Mouse (Mus musculus) hindbrain, embryonic 12.5 days (tissue): Measurements from ENCODE around the gene Acsbg1. TPM values are rescaled to one million over a fixed set of nuclear protein-coding genes. Genes with fewer than 3 reads are reported as not detected.
A peak's percentile ranks its signal among the peaks of the same experiment; 100 is the strongest.

Experiments
- ATAC-seq: fragments of 200-750 bp; cut with Nextera tagmentation; 2 replicates; pipeline ENCODE4 v1.8.0; 2017; ENCODE audit warnings: moderate TSS enrichment; ENCODE audit not compliant: low FRiP score
- H3K27ac ChIP-seq: fragments of 300-500 bp; sonication (generic); 2 replicates; pipeline ENCODE4 v1.5.1; 2016; ENCODE audit warnings: mild to moderate bottlenecking
- H3K27me3 ChIP-seq: fragments of 300-500 bp; sonication (generic); 2 replicates; pipeline ENCODE4 v1.6.1; 2016; ENCODE audit warnings: mild to moderate bottlenecking
- H3K36me3 ChIP-seq: fragments of 300-500 bp; sonication (generic); 2 replicates; pipeline ENCODE4 v1.6.1; 2016; ENCODE audit warnings: mild to moderate bottlenecking
- H3K4me1 ChIP-seq: fragments of 300-500 bp; sonication (generic); 2 replicates; pipeline ENCODE4 v1.6.1; 2016
- H3K4me2 ChIP-seq: fragments of 300-500 bp; sonication (generic); replicated peaks from 2 replicates; pipeline ENCODE4 v1.6.1; 2016; ENCODE audit warnings: mild to moderate bottlenecking
- H3K4me3 ChIP-seq: fragments of 300-500 bp; sonication (generic); 2 replicates; pipeline ENCODE4 v1.5.1; 2016; ENCODE audit warnings: mild to moderate bottlenecking
- H3K9ac ChIP-seq: fragments of 300-500 bp; sonication (generic); 2 replicates; pipeline ENCODE4 v1.6.1; 2016; ENCODE audit warnings: mild to moderate bottlenecking, moderate library complexity
- H3K9me3 ChIP-seq: fragments of 300-500 bp; sonication (generic); replicated peaks from 2 replicates; pipeline ENCODE4 v1.6.1; 2016; ENCODE audit warnings: mild to moderate bottlenecking
- WGBS: fragments of 180-500 bp; shearing (Covaris S2); methylation state at CpG from one replicate; pipeline ENCODE4 v1.1.7; 2016; 5-methylcytosine and 5-hydroxymethylcytosine counted together
- polyA plus RNA-seq: library from polyadenylated mRNA; unstranded; fragments of >200 nt; fragmentation: Nextera tagmentation; extraction: Ambion mirVana; gene quantifications from 2 replicates; pipeline ENCODE4 v1.2.1, GENCODE M21; 2016

The Acsbg1 gene
- polyA plus RNA-seq, 1 experiment from 2014 or later, result 6.0 TPM

DNA sequence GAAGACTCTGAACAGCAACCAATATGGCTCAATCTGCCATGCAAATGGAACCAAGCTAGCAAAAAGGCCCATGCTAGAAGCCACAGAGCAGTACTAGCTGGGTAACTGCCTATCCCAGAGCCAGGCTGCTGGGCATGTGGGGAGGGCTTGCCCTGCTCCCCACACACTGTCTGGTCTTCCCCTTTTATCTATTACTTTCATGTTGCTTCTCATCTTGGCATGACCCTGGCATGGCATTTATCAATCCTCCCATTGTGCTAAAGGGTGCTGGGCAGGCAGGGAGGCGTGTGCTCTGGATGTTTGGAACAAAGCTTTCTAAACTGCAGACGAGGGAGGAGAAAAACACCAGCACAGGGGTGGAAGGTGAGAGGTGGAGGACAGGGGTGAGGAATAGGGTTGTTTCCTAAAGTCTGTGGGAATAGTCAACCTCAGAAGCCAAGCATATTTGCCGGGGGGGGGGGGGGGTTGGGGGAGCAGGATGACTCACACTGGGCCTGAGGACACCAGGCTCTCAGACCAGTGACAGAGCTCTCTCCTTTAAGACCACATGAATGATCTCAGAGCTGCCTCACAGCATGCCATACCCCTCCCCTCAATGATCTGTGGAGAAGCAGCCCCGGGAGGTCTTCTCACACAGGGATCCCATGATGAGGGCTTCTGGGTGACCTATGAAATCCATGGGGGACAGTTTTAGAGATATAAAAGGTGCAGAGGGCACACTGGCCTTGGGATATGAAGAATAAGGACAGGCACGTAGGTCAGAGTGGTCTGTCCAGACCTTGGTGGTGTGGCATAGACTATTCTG, 24.0 kb downstream of the Acsbg1 start:
- no peak overlapping the region for H3K9ac ChIP-seq
- H3K27me3 ChIP-seq, result no peaks in the 10 kb centered on the region
- no peak for ATAC-seq
- H3K4me1 ChIP-seq, result no peaks in the 10 kb centered on the region
- WGBS, result 54% methylated on average over 5 of the region's 5 CpGs
- H3K27ac ChIP-seq, result no peak overlapping the region
- H3K36me3 ChIP-seq, result no peaks in the 10 kb centered on the region
- no peak overlapping the region for H3K4me2 ChIP-seq
- H3K9me3 ChIP-seq, result no peaks in the 10 kb centered on the region
- no peak overlapping the region for H3K4me3 ChIP-seq

DNA sequence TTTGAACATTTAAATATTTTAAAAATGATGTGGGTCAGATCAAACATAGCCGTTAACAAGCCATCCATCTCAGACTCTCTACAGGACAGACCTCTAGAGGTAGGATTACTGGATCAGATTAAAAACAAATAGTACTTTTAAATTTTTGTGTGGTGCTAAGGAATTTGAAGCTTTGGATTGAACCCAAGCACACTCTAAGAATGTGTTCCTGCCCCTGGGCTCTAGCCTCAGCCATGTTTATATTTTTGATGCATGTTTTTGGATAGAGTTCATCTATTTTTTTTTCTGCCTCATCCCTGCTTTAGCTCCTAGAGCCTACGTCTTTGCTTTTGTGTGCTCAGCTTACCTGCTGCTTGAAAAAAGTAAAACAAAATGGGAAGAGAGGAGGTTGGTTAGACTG, 28.3 kb downstream of the Acsbg1 start:
- H3K27ac ChIP-seq, result no peak overlapping the region
- ATAC-seq, result no peak
- H3K4me1 ChIP-seq, result no peaks in the 10 kb centered on the region
- no peak overlapping the region for H3K9ac ChIP-seq
- H3K4me3 ChIP-seq, result no peak overlapping the region
- no peaks in the 10 kb centered on the region for H3K27me3 ChIP-seq
- no peaks in the 10 kb centered on the region for H3K36me3 ChIP-seq
- H3K4me2 ChIP-seq, result no peak overlapping the region
- H3K9me3 ChIP-seq, result no peaks in the 10 kb centered on the region
- WGBS, result 82% methylated on average over 2 of the region's 2 CpGs

DNA sequence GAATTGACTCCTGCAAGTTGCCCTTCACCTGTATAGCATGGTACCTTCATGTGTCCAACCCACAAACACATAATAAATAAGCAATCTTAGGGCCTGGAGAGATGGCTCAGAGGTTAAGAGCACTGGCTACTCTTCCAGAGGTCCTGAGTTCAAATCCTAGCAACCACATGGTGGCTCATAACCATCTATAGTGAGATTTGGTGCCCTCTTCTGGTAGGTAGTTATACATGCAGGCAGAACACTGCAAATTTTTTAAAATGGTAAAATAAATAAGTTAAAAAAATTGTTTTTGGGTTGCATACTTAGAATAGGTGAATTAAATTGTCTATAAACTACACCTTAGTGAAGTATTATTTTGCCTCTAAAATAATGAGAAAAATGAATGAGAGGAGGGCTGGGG, 30.8 kb downstream of the Acsbg1 start:
- no peak overlapping the region for H3K9ac ChIP-seq
- no peak overlapping the region for H3K27ac ChIP-seq
- H3K27me3 ChIP-seq, result no peaks in the 10 kb centered on the region
- H3K9me3 ChIP-seq, result no peaks in the 10 kb centered on the region
- no peaks in the 10 kb centered on the region for H3K4me1 ChIP-seq
- H3K36me3 ChIP-seq, result no peaks in the 10 kb centered on the region
- ATAC-seq, result no peak
- no peak overlapping the region for H3K4me3 ChIP-seq
- H3K4me2 ChIP-seq, result no peak overlapping the region

DNA sequence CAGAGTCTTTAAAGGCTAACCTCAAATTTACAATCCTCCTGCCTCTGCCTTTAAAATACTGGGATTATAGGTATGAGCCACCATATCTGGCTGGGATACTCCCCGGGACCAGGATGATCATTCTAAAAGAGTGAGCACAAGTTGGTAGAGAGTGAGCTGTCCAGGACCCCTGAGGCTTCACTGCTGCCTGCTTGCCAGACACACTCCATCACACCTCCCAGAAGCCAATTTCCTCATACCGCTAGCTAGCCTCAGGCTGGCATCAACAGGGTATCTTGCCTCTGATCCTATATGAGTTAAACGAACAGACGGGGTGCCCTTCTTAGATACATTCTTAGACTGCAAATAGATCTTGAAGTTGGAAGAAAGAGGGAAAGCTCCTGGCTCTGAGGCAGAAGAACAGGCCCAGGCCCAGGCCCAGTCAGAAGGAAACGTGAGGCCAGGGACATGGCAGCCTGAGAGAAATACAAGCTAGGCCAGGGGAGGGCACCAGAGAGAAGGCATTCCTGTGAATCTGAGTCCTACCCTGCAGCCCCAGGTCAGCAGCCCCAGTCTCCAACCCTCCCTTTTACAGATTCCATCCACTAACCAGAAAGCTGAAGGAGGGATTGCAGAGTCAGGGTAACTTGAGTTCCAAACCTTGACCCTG, 31.9 kb downstream of the Acsbg1 start:
- Histone ChIP-seq H3K4me1 (no peaks in the 10 kb centered on the region), H3K9ac (no peak overlapping the region), H3K4me3 (no peak overlapping the region), H3K36me3 (no peaks in the 10 kb centered on the region), H3K4me2 (no peak overlapping the region), H3K27ac (no peak overlapping the region), H3K27me3 (no peaks in the 10 kb centered on the region), H3K9me3 (no peaks in the 10 kb centered on the region)
- no peak for ATAC-seq
- WGBS, result 86% methylated on average over 5 of the region's 5 CpGs

DNA sequence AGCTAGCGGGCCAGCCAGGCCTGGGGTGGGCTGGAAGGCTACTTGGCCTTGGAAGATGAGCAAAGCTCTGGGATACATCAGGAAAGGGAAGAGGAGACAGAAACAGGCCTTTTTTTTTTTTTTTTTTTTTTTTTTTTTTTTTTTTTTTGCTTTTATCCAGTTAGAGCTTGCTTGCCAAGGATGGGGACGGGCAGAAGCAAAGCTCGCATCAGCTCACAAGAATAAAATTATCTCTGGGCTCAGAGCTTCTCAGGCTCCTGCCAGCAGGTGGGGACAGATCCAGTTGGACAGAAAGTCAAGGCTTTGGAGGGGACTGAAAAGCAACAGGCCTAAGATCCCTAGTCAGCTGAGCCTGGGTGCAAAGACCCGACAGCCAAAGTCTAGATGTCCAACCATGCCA, 32.9 kb downstream of the Acsbg1 start:
- WGBS, result 93% methylated on average over 4 of the region's 4 CpGs
- Histone ChIP-seq H3K4me2 (no peak overlapping the region), H3K4me3 (no peak overlapping the region), H3K9ac (no peak overlapping the region), H3K36me3 (no peaks in the 10 kb centered on the region), H3K4me1 (no peaks in the 10 kb centered on the region), H3K27ac (no peak overlapping the region), H3K9me3 (no peaks in the 10 kb centered on the region), H3K27me3 (no peaks in the 10 kb centered on the region)
- no peak for ATAC-seq

DNA sequence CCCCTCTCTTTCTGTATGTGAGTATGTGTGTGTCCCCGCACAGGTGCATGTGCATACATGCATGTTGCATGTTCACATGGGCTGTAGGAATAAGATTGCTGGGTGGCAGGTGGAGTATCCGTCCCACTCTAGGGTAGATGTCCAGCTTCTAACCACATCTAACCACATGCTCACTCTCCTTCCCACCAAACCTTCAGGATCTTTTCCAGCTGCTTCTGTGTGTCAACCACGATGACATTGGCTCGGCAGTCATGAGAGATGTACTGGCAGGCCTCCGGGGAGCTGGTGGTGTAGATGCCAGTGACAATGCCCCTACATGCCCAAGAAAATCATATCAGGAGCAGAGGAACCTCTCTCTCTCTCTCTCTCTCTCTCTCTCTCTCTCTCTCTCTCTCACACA, 34.4 kb downstream of the Acsbg1 start:
- Histone ChIP-seq H3K4me1 (no peaks in the 10 kb centered on the region), H3K27me3 (no peaks in the 10 kb centered on the region), H3K27ac (no peak overlapping the region), H3K4me3 (no peak overlapping the region), H3K9ac (no peak overlapping the region), H3K36me3 (no peaks in the 10 kb centered on the region), H3K9me3 (no peaks in the 10 kb centered on the region), H3K4me2 (no peak overlapping the region)
- no peak for ATAC-seq
- 90% methylated on average over 5 of the region's 5 CpGs for WGBS

DNA sequence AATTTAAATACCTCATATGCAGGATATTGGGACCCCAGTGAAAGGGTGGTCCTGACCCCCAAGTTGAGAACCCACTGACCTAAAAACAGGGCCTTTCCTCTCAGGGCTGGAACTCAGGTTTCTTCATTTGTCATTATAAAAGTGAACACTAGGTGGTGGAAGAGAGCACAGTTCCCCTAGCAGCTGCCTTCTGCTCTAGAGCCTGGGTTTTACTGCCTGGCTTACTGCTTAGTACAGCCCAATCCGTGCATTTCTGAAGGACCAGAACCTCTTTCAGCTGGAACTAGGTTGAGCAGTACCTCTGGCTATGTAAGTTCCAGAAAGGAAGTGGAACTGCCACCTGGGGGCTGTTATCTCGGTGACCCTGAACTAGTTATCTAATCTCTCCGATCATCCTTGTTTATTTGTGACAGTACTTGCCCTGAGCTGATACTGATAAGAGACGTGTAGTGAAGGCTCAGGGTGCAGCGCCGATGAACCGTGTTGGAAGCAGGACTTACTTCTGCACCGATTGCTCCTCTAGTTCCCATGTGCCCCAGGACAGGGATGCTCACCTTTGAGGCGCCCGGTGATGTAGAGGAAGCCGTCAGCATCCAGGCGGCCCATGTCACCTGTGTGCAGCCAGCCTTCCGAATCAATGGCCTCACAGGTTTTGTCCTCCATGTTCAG, 47.4 kb downstream of the Acsbg1 start:
- Histone ChIP-seq H3K9ac (no peak overlapping the region), H3K27me3 (no peaks in the 10 kb centered on the region), H3K9me3 (no peaks in the 10 kb centered on the region), H3K36me3 (no peaks in the 10 kb centered on the region), H3K4me2 (no peak overlapping the region), H3K27ac (no peak overlapping the region), H3K4me1 (no peaks in the 10 kb centered on the region), H3K4me3 (no peak overlapping the region)
- peak; percentile 43; the same call in 1 of the 2 replicates for ATAC-seq
- WGBS, result 72% methylated on average over 13 of the region's 13 CpGs

DNA sequence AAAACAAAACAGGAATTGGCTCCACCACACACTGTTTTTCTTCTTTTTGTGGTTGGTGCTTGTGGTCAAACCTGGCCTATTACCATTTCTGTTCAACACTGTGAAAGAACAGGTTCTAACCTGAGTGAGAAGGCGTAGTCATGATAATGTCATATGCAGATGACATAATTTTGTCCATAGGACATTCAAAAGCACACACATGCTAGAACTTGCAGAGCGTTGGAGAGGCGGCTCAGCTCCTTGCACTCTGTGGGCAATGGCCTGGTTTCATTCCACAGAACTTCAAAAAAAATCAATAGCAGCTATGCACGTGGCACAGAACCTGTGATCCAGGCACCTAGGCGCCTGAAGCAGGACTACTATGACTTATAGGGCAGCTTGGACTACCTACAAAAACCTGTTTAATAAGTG, 48.9 kb downstream of the Acsbg1 start:
- WGBS, result 88% methylated on average over 5 of the region's 5 CpGs
- no peak for ATAC-seq
- Histone ChIP-seq H3K27me3 (no peaks in the 10 kb centered on the region), H3K9ac (no peak overlapping the region), H3K9me3 (no peaks in the 10 kb centered on the region), H3K4me3 (no peak overlapping the region), H3K4me2 (no peak overlapping the region), H3K36me3 (no peaks in the 10 kb centered on the region), H3K27ac (no peak overlapping the region), H3K4me1 (no peaks in the 10 kb centered on the region)

DNA sequence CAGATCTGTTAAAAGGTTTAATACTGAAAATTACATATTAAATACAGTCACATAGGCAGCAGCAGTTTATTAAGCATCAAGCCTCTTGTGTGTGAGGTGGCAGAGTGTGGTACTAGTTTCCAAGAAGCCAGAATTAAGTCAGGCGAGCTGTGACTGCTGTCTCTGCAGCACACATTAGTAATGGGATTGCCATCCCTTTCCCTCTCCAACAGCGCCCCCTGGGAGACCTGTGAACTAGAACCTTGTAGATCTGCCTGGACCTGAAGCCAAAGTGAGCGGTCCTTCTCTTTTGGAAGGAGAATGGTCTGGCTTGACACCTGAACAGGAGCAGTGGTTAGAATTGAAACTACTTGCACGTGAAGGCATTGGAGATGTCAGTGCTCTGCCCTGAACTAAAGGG, 56.8 kb downstream of the Acsbg1 start:
- WGBS, result 58% methylated on average over 4 of the region's 4 CpGs
- no peak overlapping the region for H3K4me3 ChIP-seq
- peaks cover 44% of the 10 kb centered on the region for H3K36me3 ChIP-seq
- H3K4me1 ChIP-seq, result no peaks in the 10 kb centered on the region
- no peaks in the 10 kb centered on the region for H3K9me3 ChIP-seq
- no peak overlapping the region for H3K9ac ChIP-seq
- no peak overlapping the region for H3K27ac ChIP-seq
- H3K27me3 ChIP-seq, result no peaks in the 10 kb centered on the region
- H3K4me2 ChIP-seq, result no peak overlapping the region
- no peak for ATAC-seq

DNA sequence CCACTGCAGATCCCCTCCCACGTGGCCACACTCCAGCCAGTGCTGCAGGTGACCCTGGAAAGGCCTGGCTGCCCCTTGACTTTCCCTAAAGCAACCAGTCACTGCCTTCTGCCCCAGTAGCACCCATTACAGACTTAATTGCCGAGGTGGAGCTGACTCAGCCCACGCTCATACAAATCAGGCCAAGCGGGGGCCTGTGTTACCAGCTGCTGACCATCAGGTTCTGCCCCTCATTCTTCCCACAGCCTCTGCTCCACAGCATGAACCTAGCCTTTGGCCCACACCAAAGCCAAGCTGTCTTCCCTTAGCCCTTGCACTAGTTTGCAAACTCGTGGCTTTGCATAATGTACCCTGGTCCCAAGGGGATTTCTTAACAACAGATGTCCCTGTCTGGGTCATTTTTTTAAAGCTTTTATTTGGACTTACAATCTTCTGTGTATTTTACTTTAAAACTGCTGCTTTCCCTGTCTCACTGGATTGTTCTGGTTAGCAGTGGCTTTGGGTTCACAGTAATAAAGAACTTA, 57.5 kb downstream of the Acsbg1 start:
- H3K4me1 ChIP-seq, result no peaks in the 10 kb centered on the region
- no peak for ATAC-seq
- no peak overlapping the region for H3K9ac ChIP-seq
- H3K27me3 ChIP-seq, result no peaks in the 10 kb centered on the region
- no peak overlapping the region for H3K4me2 ChIP-seq
- no peak overlapping the region for H3K27ac ChIP-seq
- H3K9me3 ChIP-seq, result no peaks in the 10 kb centered on the region
- 76% methylated on average over 5 of the region's 5 CpGs for WGBS
- H3K36me3 ChIP-seq, result peaks cover 51% of the 10 kb centered on the region
- H3K4me3 ChIP-seq, result no peak overlapping the region

DNA sequence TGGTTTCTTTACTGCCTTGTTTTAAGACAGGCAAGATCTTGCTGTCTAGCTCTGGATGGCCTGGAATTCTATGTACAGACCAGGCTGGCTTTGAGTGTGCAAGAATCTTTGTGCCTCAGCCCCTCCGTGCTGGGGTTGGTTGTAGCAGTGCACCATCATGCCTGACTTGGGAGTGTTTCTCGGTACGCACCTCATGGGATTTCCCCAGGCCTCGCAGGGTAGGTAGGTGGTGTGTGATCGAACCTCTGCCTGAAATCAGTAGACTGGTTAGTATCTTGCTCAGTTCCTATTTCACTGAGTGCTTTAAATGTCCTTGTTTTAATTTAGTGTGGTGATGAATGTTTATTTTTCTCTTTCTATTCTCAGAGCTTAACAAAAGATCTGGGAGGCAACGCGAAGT, 58.8 kb downstream of the Acsbg1 start:
- Histone ChIP-seq H3K4me3 (no peak overlapping the region), H3K36me3 (peaks cover 63% of the 10 kb centered on the region), H3K4me2 (no peak overlapping the region), H3K9ac (no peak overlapping the region), H3K9me3 (no peaks in the 10 kb centered on the region), H3K27me3 (no peaks in the 10 kb centered on the region), H3K27ac (no peak overlapping the region), H3K4me1 (no peaks in the 10 kb centered on the region)
- 78% methylated on average over 7 of the region's 7 CpGs for WGBS
- no peak for ATAC-seq

DNA sequence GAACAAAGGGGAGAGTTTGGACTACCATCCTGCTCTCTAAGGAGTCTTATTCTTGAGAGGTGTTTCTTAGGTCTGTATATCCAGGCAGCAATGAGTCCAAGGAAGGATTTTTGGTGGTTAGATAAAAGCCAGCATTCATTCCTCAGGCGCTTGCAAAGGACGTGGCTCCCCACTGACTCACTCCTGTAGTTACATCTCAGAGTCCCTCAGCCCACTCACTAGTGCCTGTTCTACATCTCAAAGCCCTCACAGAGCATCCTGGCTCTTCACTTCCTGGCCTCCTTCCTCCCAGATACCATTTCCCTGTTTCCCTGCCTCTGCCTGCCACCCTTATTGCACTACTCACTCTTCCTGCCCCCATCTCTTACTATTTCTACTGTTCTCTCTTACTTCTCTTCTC, 59.3 kb downstream of the Acsbg1 start:
- no peaks in the 10 kb centered on the region for H3K4me1 ChIP-seq
- no peak overlapping the region for H3K27ac ChIP-seq
- ATAC-seq, result no peak
- H3K4me2 ChIP-seq, result no peak overlapping the region
- WGBS, result 77% methylated on average over 2 of the region's 2 CpGs
- no peaks in the 10 kb centered on the region for H3K9me3 ChIP-seq
- H3K9ac ChIP-seq, result no peak overlapping the region
- H3K36me3 ChIP-seq, result peaks cover 69% of the 10 kb centered on the region
- H3K4me3 ChIP-seq, result no peak overlapping the region
- H3K27me3 ChIP-seq, result no peaks in the 10 kb centered on the region
